Mouse (Mus musculus): ENCODE measurements around the gene Cbll1.
"Not testable (repeated sequence)": the region's sequence is repeated elsewhere in the genome, so short reads cannot be mapped to it uniquely, and the experiment has no call there.

The Cbll1 gene

DNA sequence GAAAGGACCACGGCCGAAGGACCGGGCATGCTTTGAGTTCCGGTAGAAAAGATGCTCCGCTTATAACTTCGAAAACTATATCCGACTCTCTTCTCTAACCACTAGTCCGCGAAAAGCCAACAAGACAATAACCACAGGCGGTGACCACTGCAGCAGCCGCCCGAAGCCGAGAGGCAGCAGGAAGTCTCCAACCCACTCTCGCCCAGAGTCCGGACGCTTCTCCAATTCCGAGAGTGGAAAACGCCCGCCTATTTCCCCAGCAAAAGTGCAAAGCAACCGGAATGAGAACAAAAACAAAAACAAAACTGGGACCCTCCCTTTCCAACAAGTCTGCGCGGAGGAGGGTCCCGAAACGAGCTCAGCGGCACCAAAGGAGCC is 491 bp downstream of the Cbll1 start:
- no peak for DNase-seq (ENCODE audit: low spot score)

DNA sequence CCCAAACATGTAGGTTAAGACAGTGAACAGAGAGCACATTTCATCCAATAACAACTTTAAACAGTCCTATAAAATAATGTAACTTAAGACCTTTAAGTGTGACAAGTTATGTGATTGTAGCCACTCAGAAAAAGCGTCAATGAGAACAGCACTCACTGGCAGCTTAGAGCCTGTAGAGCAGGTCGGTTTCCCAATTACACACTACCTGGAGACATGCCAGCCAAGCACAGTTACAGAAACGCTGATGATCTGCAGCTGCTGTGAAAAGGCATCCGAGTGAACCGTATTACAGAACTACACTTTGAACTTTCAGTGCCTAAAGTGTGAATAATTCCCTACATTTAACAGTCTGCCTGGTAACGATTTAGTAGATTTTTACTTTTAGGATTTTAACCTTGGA is 13.0 kb downstream of the Cbll1 start:
- no peak for DNase-seq (ENCODE audit: low spot score)

DNA sequence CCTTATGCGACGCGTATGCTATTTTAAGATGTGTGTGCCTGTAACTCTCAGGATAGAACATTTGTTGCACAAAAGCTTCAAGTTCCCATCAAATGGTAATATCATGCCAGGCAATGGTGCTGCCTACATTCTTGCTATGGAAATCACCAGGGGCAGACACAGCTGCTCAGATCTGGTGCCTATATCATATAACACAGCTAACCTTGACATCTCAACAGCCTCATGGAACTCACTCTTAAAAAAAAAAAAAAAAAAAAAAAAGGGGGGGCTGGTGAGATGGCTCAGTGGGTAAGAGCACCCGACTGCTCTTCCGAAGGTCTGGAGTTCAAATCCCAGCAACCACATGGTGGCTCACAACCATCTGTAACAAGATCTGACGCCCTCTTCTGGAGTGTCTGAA is 21.2 kb downstream of the Cbll1 start:
- DNase-seq (ENCODE audit: low spot score): not testable (repeated sequence)

DNA sequence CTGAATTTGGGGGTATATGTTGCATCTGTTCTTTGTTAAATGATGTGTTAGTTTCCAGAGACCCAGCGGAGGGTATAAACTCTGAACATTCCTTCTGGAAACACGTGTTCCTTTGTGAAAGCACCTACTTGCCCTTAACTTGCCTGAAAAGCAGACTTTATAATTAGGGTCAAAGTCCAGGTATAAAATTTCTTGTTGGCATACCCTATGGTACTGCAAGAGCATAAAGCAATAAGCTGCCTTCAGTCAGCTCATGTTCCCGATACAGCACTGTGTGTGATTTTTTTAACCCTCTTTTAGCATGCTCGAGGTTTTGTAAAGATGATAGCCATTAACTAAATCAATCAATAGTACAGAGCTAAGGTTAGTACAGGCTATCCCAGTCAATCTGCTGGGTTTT is 36.8 kb downstream of the Cbll1 start:
- DNase-seq (ENCODE audit: low spot score): no peak

DNA sequence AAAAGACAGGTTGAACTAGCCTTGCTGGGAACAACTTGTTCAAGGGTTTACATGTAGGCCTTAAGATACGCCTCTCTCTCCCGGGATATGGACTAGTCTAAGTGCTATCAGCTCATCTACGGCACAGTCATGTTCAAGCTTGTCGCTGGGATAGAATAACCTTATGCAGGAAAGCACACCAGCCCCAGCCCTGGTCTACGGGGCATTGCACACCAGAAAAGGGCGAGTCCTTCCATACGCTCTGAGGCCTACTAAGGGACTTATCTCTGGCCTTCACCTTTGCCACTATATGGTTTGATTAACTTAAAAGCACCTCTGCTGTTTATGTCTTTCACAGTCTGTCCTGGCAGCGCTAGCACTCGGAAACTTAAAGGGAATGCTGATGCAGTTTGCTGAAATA is 38.0 kb downstream of the Cbll1 start:
- no peak for DNase-seq (ENCODE audit: low spot score)

DNA sequence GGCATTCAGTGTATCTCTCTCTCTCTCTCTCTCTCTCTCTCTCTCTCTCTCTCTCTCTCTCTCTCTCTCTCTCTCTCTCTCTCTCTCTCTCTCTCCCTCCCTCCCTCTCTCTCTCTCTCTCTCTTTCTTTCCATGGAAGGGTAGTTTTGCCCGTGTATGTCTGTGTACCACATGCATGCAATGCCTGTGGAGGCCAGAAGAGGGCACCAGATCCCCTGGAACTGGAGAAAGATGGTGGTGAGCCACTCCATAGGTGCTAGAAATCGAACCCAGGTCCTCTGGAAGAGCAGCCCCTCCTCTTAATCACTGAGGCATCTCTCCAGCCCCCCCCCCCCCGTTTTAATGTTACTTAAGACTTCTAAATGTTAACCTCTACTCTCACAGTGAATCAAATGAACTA is 39.1 kb downstream of the Cbll1 start:
- not testable (repeated sequence) for DNase-seq (ENCODE audit: low spot score)

DNA sequence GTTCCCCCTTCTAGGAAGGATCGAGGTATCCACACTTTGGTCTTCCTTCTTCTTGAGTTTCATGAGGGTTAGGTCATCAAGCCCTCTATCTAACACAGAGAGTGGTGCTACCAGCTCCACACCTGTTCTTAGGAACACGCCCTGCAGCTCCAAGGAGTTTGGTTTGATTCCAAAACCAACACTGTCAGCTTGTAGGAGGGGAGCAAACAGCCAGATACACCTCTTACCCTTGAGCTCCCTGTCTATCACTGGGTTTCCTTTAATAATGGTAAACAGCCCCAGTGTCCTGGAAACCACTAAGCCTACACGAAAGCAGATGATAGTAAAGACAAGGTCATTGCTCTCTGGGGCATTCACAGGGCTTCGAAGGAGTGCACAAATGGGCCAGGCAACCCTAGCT is 40.9 kb downstream of the Cbll1 start:
- no peak for DNase-seq (ENCODE audit: low spot score)

DNA sequence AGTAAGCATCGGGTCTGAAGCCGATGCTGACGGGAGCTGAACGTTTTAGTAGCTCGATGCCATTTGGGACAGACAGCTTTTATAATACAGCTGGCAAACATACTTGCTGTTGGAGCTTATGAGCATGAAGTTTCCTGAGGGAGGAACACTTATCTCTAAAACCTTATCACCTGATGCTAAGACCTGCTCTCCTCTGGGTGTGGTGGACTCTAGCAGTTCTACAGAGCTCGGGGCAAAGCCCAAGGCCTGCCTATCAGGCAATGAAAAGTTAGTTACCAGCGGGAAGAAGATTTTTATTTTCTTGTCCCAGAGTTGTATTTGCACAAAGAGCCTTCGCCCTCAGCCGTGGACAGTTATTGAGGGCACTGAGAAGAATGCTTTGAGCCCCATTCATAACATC is 43.1 kb downstream of the Cbll1 start:
- DNase-seq (ENCODE audit: low spot score): no peak

DNA sequence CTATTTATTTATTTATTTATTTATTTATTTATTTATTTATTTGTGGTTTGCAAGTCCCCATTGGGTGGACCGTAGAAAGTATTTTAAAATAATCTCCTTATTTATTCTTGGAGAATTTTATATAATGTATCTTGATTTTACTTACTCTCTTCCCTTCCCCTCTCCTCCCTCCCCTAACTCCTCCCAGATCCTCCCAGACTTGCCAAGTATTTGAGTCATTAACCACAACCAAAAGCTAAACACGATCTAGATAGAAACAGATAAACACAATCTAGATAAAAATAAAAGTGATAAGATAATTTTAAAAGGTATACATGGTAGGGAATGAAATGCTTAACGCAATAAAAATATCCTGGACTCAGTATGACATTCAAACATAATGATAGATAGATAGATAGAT is 50.1 kb downstream of the Cbll1 start:
- DNase-seq (ENCODE audit: low spot score): no peak

DNA sequence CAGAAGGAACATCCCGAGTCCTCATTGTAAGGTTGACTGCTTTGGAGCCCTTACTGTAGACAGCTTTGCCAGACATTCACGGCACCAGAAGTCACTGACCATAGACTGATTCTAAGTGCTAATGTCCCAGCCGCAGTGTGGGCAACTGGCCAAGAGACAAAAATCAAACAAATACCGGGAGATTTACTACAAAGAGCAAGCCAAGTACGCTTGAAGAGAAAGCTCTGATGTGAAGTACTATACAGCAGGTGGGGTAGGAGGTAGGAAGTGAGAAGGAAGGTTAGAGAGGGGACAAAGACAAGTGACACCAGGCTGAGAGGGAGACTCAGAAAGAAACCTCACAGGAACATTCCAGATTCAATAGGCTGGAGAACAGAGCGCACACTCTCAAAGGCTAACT is 54.6 kb downstream of the Cbll1 start:
- DNase-seq (ENCODE audit: low spot score): no peak

DNA sequence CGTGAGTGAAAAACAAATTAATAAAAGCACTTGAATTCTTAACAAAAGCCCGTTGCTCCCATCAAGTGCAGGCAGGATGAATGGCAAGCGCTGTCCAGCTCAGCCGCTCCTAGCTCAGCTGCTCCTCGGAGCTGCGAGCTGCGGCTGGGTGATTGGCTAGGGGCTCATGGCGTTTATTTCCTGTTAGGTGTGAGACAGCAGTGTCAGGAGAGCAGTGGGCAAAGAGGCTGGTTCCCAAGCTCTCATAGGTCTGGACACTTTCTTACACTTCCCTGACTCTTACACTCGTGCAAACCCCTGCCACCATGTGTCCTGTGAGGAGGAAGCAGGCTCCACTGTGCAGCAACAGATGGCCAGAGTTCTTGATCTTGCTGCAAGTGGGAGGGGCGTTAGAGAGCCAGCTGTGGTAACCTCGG is 55.3 kb downstream of the Cbll1 start:
- no peak for DNase-seq (ENCODE audit: low spot score)

DNA sequence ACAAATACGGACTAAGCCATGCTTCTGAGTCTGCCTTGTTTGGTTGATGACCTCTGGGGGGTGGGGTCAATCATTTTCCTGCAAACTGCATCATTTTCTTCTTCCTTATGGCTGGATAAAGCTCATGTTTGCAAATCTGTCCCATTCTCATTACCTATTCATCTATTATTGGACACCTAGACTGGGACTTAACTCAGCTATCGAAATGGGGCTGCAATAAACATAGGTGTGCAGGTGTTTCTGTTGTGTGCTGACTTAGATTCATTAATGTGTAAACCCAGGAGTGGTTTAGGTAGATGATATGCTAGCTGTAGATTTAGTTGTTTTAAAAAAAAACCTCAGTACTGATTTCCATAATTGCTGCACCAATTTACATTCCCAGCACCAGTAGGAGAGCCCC is 59.8 kb downstream of the Cbll1 start:
- DNase-seq (ENCODE audit: low spot score): no peak

DNA sequence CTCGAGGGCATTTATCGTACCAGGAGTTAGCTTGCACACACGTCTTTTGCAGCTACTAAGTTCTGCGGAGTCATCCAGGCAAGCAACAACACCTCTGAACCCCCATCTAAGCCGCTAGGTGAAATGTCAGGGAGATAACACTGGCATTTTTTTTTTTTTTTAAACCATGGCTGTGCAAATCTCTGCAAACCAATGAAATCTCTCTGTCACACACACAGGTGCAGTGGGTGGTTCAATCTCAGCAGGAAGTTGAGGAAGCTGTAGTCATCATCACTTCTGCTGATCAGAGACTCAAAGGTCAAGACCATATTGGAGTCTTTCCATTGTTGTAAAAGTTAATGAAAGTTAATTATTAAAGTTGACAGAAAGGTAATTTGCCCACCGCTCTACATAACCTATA is 61.6 kb downstream of the Cbll1 start:
- DNase-seq (ENCODE audit: low spot score): no peak
